Mouse (Mus musculus): Measurements from ENCODE around the gene Rnf123. TPM values are rescaled to one million over a fixed set of nuclear protein-coding genes. Genes with fewer than 3 reads are reported as not detected.

Gene Rnf123
- polyA plus RNA-seq, 1 experiment from 2014 or later = 49.0 TPM

DNA sequence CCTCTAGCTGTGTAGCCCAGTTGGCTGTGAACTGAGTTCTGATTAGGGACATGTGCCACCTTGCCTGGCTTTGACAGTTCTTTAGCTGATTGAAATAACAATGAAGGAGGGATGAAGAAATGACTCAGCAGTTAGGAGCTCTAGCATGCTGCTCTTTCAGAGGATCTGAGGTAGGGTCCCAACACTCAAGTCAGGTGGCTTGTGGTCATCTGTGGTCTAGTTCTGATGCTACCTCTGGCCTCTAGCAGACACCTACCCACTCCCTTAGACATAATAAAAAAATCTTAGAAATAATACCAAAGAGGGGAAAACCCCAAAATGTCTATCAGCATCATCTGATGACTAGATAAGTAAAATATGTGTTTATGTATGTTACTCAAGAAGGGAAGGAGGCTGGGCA, 72.8 kb downstream of the Rnf123 start:
- Histone ChIP-seq H3K27me3 (no peaks in the 10 kb centered on the region), H3K9ac (replicated peaks) (no peak overlapping the region), H3K9me3 (no peaks in the 10 kb centered on the region), H3K36me3 (no peaks in the 10 kb centered on the region; the same call in 1 of the 2 replicates), H3K4me3 (no peak overlapping the region), H3K27ac (replicated peaks) (no peak overlapping the region), H3K4me1 (peaks cover 2% of the 10 kb centered on the region; the same call in 1 of the 2 replicates), H3K4me2 (replicated peaks) (no peak overlapping the region)
- ATAC-seq (replicated peaks) = no peak

DNA sequence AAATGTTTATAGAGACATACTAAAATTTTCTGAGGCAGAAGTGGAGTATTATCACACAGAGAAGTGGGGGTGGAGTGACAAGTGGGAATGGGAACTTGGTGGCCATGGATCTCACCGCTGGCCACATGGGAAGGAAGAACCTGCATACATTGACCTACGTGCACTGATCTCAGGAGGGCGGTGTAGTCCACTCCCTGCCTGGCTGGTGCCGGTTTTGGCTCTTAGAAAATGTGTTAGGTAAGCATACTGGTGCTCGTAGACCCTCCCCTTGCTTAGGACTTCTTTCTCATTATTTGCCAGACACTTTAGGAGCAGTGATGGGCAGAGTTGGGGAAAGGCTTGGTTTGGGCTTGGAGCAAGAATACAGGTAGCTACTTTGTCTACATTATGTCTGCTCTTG, 75.1 kb downstream of the Rnf123 start:
- 91% methylated on average over 5 of the region's 5 CpGs for WGBS
- Histone ChIP-seq H3K36me3 (no peaks in the 10 kb centered on the region), H3K27me3 (no peaks in the 10 kb centered on the region)

DNA sequence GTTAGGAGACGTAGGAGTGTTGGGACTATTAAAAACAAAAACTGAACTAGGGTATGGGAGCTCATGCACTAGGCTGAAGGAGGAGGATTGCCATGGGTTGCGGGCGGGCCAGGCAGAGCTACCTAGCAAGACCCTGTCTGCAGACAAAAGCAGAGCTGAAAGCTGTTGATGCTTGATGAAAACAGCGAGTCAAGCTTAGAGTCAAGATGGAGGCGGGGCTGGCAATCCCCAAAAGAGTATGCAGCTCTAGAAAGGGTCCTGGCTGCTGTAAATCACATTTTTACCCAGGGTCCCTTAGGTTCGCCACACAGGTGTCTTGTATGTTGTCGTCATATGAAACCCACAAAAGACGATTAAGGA, 79.6 kb downstream of the Rnf123 start:
- ATAC-seq (replicated peaks) = no peak
- 14% methylated on average over 8 of the region's 8 CpGs for WGBS
- H3K9me3 ChIP-seq = no peaks in the 10 kb centered on the region
- peak overlapping the region; percentile 66 for H3K4me3 ChIP-seq
- peaks cover 29% of the 10 kb centered on the region for H3K4me1 ChIP-seq
- peak overlapping the region; percentile 59 for H3K4me2 ChIP-seq (replicated peaks)
- H3K27me3 ChIP-seq = no peaks in the 10 kb centered on the region
- H3K27ac ChIP-seq (replicated peaks) = peak overlapping the region; percentile 93
- H3K9ac ChIP-seq (replicated peaks) = peak overlapping the region; percentile 93
- no peaks in the 10 kb centered on the region for H3K36me3 ChIP-seq

More for the DNA sequence above, 75.1 kb downstream of the Rnf123 start:
- Histone ChIP-seq H3K27ac (replicated peaks) (no peak overlapping the region), H3K9ac (replicated peaks) (no peak overlapping the region), H3K9me3 (no peaks in the 10 kb centered on the region), H3K4me1 (peaks cover 22% of the 10 kb centered on the region), H3K4me2 (replicated peaks) (no peak overlapping the region), H3K4me3 (no peak overlapping the region)
- ATAC-seq (replicated peaks) = no peak

DNA sequence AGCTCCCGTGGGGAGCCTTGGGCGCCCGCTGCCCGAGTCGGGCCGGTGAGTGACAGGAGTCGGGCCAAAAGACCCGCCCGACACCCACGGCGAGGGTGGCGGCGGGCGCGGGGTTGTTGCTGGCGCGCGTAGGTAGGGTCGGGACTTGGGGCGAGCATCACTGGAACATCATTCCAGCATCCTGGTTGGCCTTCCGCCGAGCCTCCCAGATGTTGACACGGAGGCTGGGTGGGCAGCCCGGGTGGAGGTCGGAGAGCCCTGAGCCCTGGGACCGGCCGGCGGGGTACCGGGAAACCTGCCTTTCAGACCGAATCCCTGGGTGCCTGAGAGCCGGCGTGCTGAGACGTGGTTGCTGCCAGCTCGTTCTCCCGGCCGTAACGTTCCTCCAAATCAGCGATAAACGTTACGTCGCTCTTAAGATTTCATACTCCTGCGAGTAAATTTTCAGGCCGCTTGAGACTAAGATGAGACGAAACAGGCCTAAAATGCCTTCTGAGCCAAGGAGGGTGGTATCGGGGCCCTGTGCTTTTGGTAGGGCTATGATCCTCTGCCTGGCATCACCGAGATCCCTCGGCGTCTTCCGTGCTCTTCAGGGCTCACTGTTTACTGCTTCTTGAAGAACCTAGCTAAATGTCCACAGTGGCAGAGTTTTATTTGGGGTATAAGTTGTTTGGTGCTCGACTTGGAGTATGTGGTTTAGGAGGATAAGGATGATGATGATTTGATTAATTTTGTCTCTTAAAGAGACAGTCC, 80.2 kb downstream of the Rnf123 start:
- Histone ChIP-seq H3K4me1 (peaks cover 29% of the 10 kb centered on the region), H3K9me3 (no peaks in the 10 kb centered on the region), H3K4me2 (replicated peaks) (peak overlapping the region; percentile 59), H3K27ac (replicated peaks) (peak overlapping the region; percentile 93), H3K4me3 (peak overlapping the region; percentile 66), H3K27me3 (no peaks in the 10 kb centered on the region), H3K9ac (replicated peaks) (peak overlapping the region; percentile 93), H3K36me3 (no peaks in the 10 kb centered on the region)
- ATAC-seq (replicated peaks) = no peak; the same call in 1 of the 2 replicates
- under 1% methylated on average over 50 of the region's 50 CpGs for WGBS

DNA sequence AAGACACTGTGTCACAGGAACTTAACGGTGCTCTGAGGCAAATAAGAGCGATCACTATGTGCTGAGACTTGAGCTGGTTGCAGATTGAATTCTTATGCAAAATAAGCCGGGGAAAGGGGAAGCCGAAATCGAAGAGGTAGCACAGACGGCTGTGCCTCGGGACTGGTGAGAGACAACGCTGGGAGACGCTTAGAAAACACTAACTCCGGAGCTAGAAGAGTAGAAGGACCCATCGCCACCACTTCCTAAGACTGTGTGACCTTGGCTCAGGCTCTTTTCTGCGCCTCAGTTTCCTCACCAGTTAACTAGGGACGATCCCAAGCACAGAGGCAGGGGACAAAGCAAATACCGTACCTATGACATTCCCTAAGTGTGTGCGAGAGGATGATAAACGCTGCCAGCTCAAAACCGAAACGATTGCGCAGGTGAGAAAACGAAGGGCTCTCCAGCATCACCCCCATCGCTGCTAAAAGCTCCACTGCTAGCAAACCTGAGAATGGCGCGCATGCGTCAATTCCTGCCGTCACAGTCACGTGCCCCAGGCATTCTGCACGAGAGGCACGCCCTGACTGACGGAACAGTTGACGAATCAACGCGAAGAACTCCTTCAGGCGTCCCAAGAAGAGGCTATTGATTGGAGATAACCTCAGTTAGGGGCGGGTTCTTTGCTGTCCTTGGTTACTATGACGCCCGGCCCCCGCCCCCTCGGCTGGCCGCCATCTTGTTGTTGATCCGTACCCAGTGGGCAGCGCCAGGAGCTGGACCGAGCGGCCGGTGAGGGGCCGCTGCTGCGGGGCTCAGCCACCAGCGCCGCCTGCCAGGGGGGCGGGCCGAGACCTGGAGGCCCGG, 81.0 kb downstream of the Rnf123 start, which contains the start of gene Ip6k1:
Gene Ip6k1, plus strand, starts transcription at position 580 of the 849 bp plus-strand sequence.
- peak within 1 kb of the TSS; percentile 93 for H3K9ac ChIP-seq (replicated peaks)
- no peaks in the 10 kb centered on the region for H3K9me3 ChIP-seq
- H3K36me3 ChIP-seq = no peaks in the 10 kb centered on the region
- peak; percentile 100 for ATAC-seq (replicated peaks)
- peak within 1 kb of the TSS; percentile 93 for H3K27ac ChIP-seq (replicated peaks)
- H3K4me1 ChIP-seq = peaks cover 29% of the 10 kb centered on the region
- H3K4me3 ChIP-seq = peak within 1 kb of the TSS; percentile 66
- H3K4me2 ChIP-seq (replicated peaks) = peak within 1 kb of the TSS; percentile 63
- H3K27me3 ChIP-seq = no peaks in the 10 kb centered on the region
- WGBS = under 1% methylated on average over 51 of the region's 51 CpGs

Small RNA genes within 50 kb of the gene (microRNA-seq; reads per million reads assigned to microRNA genes)
- gene Gm47303 (not detected), gene Mir7088 (not detected)

Other genes starting within 250 kb of the Rnf123 start
- gene Rbm6, start 210.1 kb downstream of the Rnf123 start, polyA plus RNA-seq (2015; fragmentation: Nextera tagmentation; extraction: Ambion mirVana) = 115 and 125 TPM in 2 replicates
- gene Mon1a, start 195.2 kb downstream of the Rnf123 start, polyA plus RNA-seq (2015; fragmentation: Nextera tagmentation; extraction: Ambion mirVana) = 24.0 and 24.5 TPM in 2 replicates
- gene Mst1r, start 176.5 kb downstream of the Rnf123 start, polyA plus RNA-seq (2015; fragmentation: Nextera tagmentation; extraction: Ambion mirVana) = 1.0 and 1.9 TPM in 2 replicates
- not detected in 2 replicates for gene Actl11, start 154.9 kb downstream of the Rnf123 start, polyA plus RNA-seq (2015; fragmentation: Nextera tagmentation; extraction: Ambion mirVana)
- 79.1 and 83.4 TPM in 2 replicates for gene Camkv, start 147.7 kb downstream of the Rnf123 start, polyA plus RNA-seq (2015; fragmentation: Nextera tagmentation; extraction: Ambion mirVana)
- gene Traip, start 133.2 kb downstream of the Rnf123 start, polyA plus RNA-seq (2015; fragmentation: Nextera tagmentation; extraction: Ambion mirVana) = 14.0 and 15.7 TPM in 2 replicates
- 2.5 and 2.9 TPM in 2 replicates for gene Uba7, start 107.8 kb downstream of the Rnf123 start, polyA plus RNA-seq (2015; fragmentation: Nextera tagmentation; extraction: Ambion mirVana)
- gene Gm20661, start 100.3 kb downstream of the Rnf123 start, polyA plus RNA-seq (2015; fragmentation: Nextera tagmentation; extraction: Ambion mirVana) = 0.64 and 0.83 TPM in 2 replicates
- gene Inka1, start 97.5 kb downstream of the Rnf123 start, polyA plus RNA-seq (2015; fragmentation: Nextera tagmentation; extraction: Ambion mirVana) = 12.6 and 12.8 TPM in 2 replicates
- gene Cdhr4, start 90.8 kb downstream of the Rnf123 start, polyA plus RNA-seq (2015; fragmentation: Nextera tagmentation; extraction: Ambion mirVana) = 0.36 and 1.7 TPM in 2 replicates
- gene Gm20662, start 87.0 kb downstream of the Rnf123 start, polyA plus RNA-seq (2015; fragmentation: Nextera tagmentation; extraction: Ambion mirVana) = 0.69 TPM in 1 of 2 replicates, not detected in the other
- 101 and 109 TPM in 2 replicates for gene Ip6k1, start 80.8 kb downstream of the Rnf123 start, polyA plus RNA-seq (2015; fragmentation: Nextera tagmentation; extraction: Ambion mirVana)
- 19.9 and 22.2 TPM in 2 replicates for gene Gmppb, start 34.1 kb downstream of the Rnf123 start, polyA plus RNA-seq (2015; fragmentation: Nextera tagmentation; extraction: Ambion mirVana)
- 3.2 and 3.4 TPM in 2 replicates for gene Amigo3, start 30.2 kb downstream of the Rnf123 start, polyA plus RNA-seq (2015; fragmentation: Nextera tagmentation; extraction: Ambion mirVana)
- 0.37 TPM in 1 of 2 replicates, not detected in the other for gene Mst1, start 2.9 kb downstream of the Rnf123 start, polyA plus RNA-seq (2015; fragmentation: Nextera tagmentation; extraction: Ambion mirVana)
- 42.3 and 50.5 TPM in 2 replicates for gene Apeh, start 11.3 kb upstream of the Rnf123 start, polyA plus RNA-seq (2015; fragmentation: Nextera tagmentation; extraction: Ambion mirVana)
- 7.3 and 7.9 TPM in 2 replicates for gene Bsn, start 107.0 kb upstream of the Rnf123 start, polyA plus RNA-seq (2015; fragmentation: Nextera tagmentation; extraction: Ambion mirVana)
- gene Dag1, start 180.6 kb upstream of the Rnf123 start, polyA plus RNA-seq (2015; fragmentation: Nextera tagmentation; extraction: Ambion mirVana) = 53.5 and 53.6 TPM in 2 replicates
- 120 and 133 TPM in 2 replicates for gene Nicn1, start 207.1 kb upstream of the Rnf123 start, polyA plus RNA-seq (2015; fragmentation: Nextera tagmentation; extraction: Ambion mirVana)
- 23.8 and 24.5 TPM in 2 replicates for gene Amt, start 213.5 kb upstream of the Rnf123 start, polyA plus RNA-seq (2015; fragmentation: Nextera tagmentation; extraction: Ambion mirVana)
- gene Rhoa, start 222.8 kb upstream of the Rnf123 start, polyA plus RNA-seq (2015; fragmentation: Nextera tagmentation; extraction: Ambion mirVana) = 296 and 306 TPM in 2 replicates
- 35.2 and 36.6 TPM in 2 replicates for gene Tcta, start 222.8 kb upstream of the Rnf123 start, polyA plus RNA-seq (2015; fragmentation: Nextera tagmentation; extraction: Ambion mirVana)

Data from forebrain, embryonic 15.5 days (tissue).